Mouse (Mus musculus) erythroblast, embryonic 14.5 days (primary cell): ENCODE measurements around the gene Aplp1. TPM values are rescaled to one million over a fixed set of nuclear protein-coding genes. Genes with fewer than 3 reads are reported as not detected.
A peak's percentile ranks its signal among the peaks of the same experiment; 100 is the strongest.

Experiments
- H3K27me3 ChIP-seq: 2 replicates; pipeline ENCODE4 v1.6.1; 2012; ENCODE audit warnings: inconsistent platforms; ENCODE audit not compliant: control insufficient read depth
- H3K36me3 ChIP-seq: 2 replicates; pipeline ENCODE4 v1.6.1; 2012; ENCODE audit warnings: mild to moderate bottlenecking, inconsistent platforms; ENCODE audit not compliant: control insufficient read depth
- H3K4me1 ChIP-seq: 2 replicates; pipeline ENCODE4 v1.6.1; 2012; ENCODE audit warnings: inconsistent platforms; ENCODE audit not compliant: control insufficient read depth
- H3K4me3 ChIP-seq: replicated peaks from 2 replicates; pipeline ENCODE3; 2012; ENCODE audit warnings: moderate library complexity, mild to moderate bottlenecking, inconsistent platforms
- H3K9me3 ChIP-seq: 2 replicates; pipeline ENCODE4 v1.6.1; 2012; ENCODE audit warnings: low read length, inconsistent platforms, mixed read lengths; ENCODE audit not compliant: control insufficient read depth
- GATA1 ChIP-seq: IDR thresholded peaks from 2 replicates; pipeline ENCODE4 v1.6.1; 2012; ENCODE audit warnings: low read length, inconsistent platforms, mixed read lengths
- TAL1 ChIP-seq: IDR thresholded peaks from 3 replicates; pipeline ENCODE4 v1.6.1; 2012; ENCODE audit warnings: low read length, inconsistent platforms, mixed read lengths
- polyA plus RNA-seq: library from polyadenylated mRNA; stranded (reverse); fragments of >175 nt; gene quantifications from 2 replicates; pipeline ENCODE4 v1.2.3, GENCODE M21; 2012

Gene Aplp1
- polyA plus RNA-seq, 1 experiment = 0.33 TPM

DNA sequence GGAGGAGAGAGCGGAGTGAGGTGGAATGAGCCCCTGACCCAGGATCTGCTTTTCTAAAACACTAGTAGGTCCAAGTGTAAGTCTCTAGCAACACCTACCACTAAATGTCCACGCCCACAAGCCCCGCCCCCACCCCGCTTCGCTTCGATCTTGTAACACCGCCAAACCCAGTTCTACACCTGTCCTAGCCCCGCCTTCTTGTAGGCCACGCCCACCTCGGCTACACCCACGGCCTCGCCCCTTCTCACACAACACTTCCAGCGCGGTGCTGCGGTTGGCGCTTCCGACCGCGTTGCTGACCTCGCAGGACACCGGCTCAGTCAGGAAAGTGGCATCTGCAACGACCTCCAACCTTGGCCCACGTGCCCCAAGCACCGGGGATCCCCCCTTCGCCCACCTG is 8.4 kb upstream of the Aplp1 start:
- Histone ChIP-seq H3K9me3 (no peaks in the 10 kb centered on the region), H3K4me3 (no peak overlapping the region), H3K4me1 (peaks cover 12% of the 10 kb centered on the region), H3K27me3 (peaks cover 67% of the 10 kb centered on the region), H3K36me3 (no peaks in the 10 kb centered on the region)
- TF ChIP-seq TAL1 = no peak
- TF ChIP-seq GATA1 = no peak

- TF ChIP-seq GATA1 (no peak), TAL1 (no peak)
- Histone ChIP-seq H3K4me1 (peaks cover 12% of the 10 kb centered on the region), H3K4me3 (no peak overlapping the region)
Observed at GRCm38 (mm10) chr7:30453327-30453726, 8.0 kb upstream of the Aplp1 start.

DNA sequence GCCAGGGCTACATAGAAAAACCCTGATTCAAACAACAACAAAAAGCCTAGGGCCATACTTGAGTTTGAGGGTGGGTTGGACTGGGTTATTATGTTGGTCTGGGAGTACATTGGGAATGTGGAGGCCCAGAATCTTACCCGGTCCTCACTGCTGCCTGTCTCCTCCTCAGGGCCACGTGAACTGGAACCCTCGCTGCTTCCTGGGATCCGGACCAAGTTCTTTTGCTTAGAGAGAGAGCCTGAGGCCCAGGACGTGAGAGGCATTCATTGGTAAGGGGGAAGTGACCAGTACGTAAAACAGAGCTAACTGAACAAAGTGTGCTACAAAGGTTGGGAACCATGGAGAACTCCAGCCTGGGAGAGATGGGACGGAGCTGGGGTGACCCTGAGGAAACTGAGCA is 4.9 kb upstream of the Aplp1 start:
- peaks cover 47% of the 10 kb centered on the region for H3K27me3 ChIP-seq
- peaks cover 16% of the 10 kb centered on the region for H3K4me1 ChIP-seq
- H3K4me3 ChIP-seq = no peak overlapping the region
- TF ChIP-seq GATA1 (no peak), TAL1 (no peak)
- H3K36me3 ChIP-seq = no peaks in the 10 kb centered on the region
- peaks cover 11% of the 10 kb centered on the region for H3K9me3 ChIP-seq

More at GRCm38 (mm10) chr7:30453327-30453726, 8.0 kb upstream of the Aplp1 start:
- no peaks in the 10 kb centered on the region for H3K9me3 ChIP-seq
- no peaks in the 10 kb centered on the region for H3K36me3 ChIP-seq
- peaks cover 63% of the 10 kb centered on the region for H3K27me3 ChIP-seq

DNA sequence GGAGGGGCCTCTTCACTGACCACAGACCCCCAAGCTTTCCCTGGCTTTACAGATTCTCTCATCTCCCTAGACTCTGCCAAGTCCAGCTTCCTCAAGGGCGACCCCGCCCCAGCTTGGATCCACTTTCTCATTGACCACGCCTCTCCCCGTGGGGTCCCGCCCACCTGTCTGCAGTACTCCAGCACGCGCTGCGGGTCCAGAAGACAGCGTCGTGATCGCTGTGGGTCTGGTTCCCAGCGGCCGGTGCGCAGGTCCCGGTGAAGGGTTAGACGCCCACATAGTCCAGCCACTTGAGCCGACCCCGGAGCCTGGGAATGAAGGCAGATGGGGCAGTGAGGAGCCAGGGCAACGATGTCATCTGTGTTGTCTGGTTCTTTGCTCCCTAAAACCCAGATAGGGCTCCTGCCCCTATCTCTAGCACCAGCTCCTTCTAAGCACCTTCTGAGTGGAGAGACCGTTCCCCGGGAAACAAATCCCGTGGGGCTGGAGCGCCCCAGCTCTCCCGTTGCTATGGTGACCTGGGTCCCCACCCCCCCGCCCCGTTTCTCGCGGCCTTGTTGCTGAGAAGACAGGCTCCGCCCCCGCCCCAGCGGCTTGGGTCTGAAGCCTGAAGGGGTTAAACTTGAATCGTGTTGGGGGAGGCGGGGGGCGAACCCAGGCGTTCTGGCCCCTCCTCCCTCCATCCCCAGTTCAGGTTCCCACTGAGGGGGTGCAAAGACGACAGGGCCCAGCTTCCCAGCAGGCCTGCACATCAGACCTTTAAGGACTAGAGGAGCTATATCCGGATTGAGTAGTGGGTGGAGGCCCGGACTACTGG is 973 bp downstream of the Aplp1 start:
- Histone ChIP-seq H3K36me3 (no peaks in the 10 kb centered on the region), H3K9me3 (peaks cover 11% of the 10 kb centered on the region), H3K27me3 (peaks cover 45% of the 10 kb centered on the region), H3K4me3 (peak overlapping the region; percentile 52), H3K4me1 (peaks cover 12% of the 10 kb centered on the region)
- TF ChIP-seq GATA1 (no peak), TAL1 (no peak)

DNA sequence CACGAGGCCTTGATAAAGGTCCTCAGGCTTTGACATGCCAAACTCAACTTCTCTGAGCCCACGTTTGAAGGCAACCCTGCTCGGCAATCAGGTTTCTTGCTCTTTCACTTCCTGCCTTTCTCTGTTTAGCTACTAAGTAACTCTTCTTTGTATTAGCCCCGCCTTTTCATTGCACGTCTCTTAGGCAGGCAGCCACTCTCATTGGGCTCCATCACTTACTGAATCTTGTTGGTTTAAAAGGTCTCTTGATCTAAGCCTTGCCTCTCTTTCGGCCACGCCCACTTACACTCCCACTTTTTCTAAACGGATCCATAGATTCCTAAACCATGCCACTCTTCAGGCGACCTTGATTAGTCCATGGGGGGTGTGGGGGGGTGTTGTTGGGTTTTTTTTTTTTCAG is 1.6 kb downstream of the Aplp1 start:
- Histone ChIP-seq H3K27me3 (peaks cover 47% of the 10 kb centered on the region), H3K9me3 (peaks cover 11% of the 10 kb centered on the region), H3K4me3 (no peak overlapping the region), H3K36me3 (no peaks in the 10 kb centered on the region), H3K4me1 (peaks cover 12% of the 10 kb centered on the region)
- TF ChIP-seq GATA1 = no peak
- TF ChIP-seq TAL1 = no peak

DNA sequence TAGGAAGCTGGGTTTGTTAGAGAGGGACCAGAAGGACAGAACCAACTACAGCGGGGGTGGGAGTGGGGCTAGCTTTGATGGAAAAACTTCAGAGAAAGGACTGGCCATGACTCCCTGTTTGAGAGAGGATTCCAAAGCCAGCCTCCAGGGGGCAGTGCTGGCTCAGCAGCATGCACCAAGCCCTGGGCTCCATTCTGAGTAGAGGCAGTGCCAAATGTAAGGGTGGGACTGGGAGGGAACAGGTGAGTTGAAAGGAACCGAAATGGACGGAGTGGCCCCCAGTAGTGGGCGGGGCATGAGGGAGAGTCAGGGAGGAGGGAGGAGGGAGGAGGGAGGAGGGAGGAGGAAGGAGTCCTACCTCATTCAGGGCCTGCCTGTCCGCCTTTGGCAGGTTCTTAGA is 4.6 kb downstream of the Aplp1 start:
- H3K9me3 ChIP-seq = no peaks in the 10 kb centered on the region
- H3K36me3 ChIP-seq = no peaks in the 10 kb centered on the region
- H3K4me3 ChIP-seq = no peak overlapping the region
- peaks cover 47% of the 10 kb centered on the region for H3K27me3 ChIP-seq
- no peak for TF ChIP-seq TAL1
- H3K4me1 ChIP-seq = peaks cover 12% of the 10 kb centered on the region

- no peak overlapping the region for H3K4me3 ChIP-seq
- no peaks in the 10 kb centered on the region for H3K36me3 ChIP-seq
- H3K9me3 ChIP-seq = no peaks in the 10 kb centered on the region
- peaks cover 42% of the 10 kb centered on the region for H3K27me3 ChIP-seq
- H3K4me1 ChIP-seq = peaks cover 4% of the 10 kb centered on the region; the same call in 1 of the 2 replicates
- TF ChIP-seq TAL1 = no peak
- TF ChIP-seq GATA1 = no peak
Observed at GRCm38 (mm10) chr7:30439734-30440133, 5.6 kb downstream of the Aplp1 start.

DNA sequence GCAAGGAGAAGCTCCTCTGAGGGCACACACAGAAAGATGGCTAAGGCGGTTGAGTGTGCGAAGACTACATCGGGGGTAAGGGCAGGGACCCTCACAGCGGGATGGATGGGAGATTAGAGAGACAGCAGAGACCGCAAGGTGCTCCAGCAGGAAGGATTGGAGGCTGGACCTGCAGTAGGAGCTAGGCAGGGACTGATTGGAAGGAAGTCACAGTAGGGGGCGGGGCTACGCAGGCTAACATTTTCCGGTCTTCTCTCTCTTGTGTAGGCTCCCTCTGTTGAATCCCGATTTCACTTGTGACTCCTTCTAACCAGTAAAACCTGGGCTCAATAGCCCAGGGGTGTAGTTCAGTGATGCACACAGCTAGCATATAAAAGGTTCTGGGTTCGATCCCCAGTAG is 8.5 kb downstream of the Aplp1 start:
- Histone ChIP-seq H3K36me3 (no peaks in the 10 kb centered on the region), H3K4me1 (no peaks in the 10 kb centered on the region), H3K4me3 (no peak overlapping the region), H3K9me3 (no peaks in the 10 kb centered on the region), H3K27me3 (peaks cover 21% of the 10 kb centered on the region)
- TF ChIP-seq TAL1 (no peak), GATA1 (no peak)

- peaks cover 21% of the 10 kb centered on the region for H3K27me3 ChIP-seq
Observed at GRCm38 (mm10) chr7:30435156-30435555, 10.2 kb downstream of the Aplp1 start.

More at GRCm38 (mm10) chr7:30435156-30435555, 10.2 kb downstream of the Aplp1 start:
- no peak for TF ChIP-seq TAL1
- TF ChIP-seq GATA1 = no peak
- H3K36me3 ChIP-seq = no peaks in the 10 kb centered on the region
- H3K4me1 ChIP-seq = no peaks in the 10 kb centered on the region
- H3K4me3 ChIP-seq = no peak overlapping the region
- no peaks in the 10 kb centered on the region for H3K9me3 ChIP-seq
